Mouse (Mus musculus): ENCODE data around the gene Paqr8.

Paqr8 gene

DNA sequence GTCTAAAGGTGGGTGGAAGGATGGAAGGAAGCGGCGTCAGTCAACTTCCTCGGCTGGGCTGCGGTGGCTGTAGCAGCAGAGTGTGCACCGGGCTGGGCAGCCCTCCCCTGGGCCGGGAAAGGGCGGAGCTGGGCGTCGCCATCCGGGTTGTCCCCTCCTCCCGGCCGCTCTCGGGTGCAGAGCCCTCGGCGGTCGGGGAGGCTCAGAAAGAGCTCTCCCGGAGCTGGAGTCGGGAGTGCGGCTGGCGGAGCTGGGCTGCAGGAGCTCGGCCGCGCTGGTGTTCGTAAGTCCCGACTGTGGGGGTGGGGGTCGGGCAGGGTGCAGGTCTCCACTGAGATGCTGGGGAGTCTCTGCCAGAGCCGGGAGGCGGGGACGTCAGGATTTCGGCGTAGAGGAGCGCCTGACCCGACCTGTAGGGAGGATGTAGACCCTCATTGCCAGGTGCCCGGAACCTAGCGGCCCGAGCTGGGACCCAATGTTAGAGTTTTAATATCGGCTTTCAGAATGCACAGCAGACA is at the start of gene Paqr8:
Gene Paqr8 (plus strand): TSS at position 203 of the 518 bp plus-strand sequence.
- DNase-seq (ENCODE audit: low read depth, low spot score), result peak; percentile 75

- DNase-seq (ENCODE audit: low read depth, low spot score), result no peak
Measured at GRCm38 (mm10) chr1:20856924-20857902, 33.2 kb upstream of the Paqr8 start.

DNA sequence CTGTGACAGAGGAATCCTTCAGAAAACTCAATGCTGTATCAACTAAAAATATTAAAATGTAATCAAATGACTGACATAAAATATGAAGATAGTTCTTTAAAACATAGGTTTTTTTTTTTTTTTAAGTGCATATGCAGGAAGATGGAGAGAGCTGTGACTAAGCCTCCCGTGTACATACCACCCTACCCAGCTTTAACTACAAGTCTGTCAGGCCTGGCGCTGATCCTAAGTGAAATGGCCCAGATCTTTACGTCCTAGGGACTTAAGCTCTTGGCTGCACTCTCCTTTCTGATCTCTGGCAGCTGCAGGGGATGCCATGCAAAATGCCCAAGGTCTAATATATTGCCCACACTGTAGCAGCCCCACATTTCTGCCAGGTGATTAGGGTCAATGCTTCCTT is 29.6 kb upstream of the Paqr8 start:
- no peak for DNase-seq (ENCODE audit: low read depth, low spot score)

GRCm38 (mm10) chr1:20861865-20862264 is 28.5 kb upstream of the Paqr8 start:
- no peak for DNase-seq (ENCODE audit: low read depth, low spot score)

GRCm38 (mm10) chr1:20863452-20864172 is 26.8 kb upstream of the Paqr8 start:
- no peak for DNase-seq (ENCODE audit: low read depth, low spot score)

- DNase-seq (ENCODE audit: low read depth, low spot score), result peak; percentile 97
Measured at GRCm38 (mm10) chr1:20867241-20867902, 23.0 kb upstream of the Paqr8 start.

DNA sequence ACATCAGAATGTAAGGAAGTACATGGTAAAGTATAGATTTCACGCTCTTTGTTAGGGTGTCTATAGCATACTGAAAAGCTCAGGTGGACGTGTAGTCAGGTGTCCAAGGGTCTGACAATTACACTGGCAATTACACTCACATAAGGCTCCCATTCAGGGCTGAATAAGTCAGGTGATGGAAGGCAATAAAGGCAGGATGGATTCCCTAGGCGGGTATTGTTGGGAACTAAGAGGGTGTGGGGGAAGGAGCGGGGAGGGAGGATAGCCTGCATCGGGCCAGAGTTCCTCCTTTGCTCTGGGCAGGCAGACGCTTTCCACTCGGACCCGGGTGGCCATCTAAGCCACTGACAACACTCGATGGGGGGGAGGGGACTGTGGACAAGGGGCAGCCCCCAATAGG is 22.4 kb upstream of the Paqr8 start:
- peak; percentile 45 for DNase-seq (ENCODE audit: low read depth, low spot score)

DNA sequence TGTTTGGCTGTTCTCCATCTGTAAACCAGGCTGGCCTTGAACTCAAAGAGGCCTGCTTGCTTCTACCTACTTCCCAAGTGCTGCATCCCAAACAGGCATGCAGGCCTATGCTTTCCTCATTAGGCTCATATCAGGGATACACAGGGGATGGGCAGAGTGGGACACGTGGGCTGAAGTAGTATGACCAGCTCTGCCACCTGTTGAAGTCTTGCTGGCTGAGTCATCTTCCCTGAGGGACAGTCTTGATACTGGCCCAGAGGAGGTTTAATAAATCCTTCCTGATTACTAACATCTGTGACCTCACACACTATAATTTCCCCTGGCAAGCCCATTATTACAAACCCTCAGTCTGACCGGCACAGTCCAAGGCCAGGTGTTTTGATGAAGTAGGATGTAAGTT is 19.5 kb upstream of the Paqr8 start:
- peak; percentile 9 for DNase-seq (ENCODE audit: low read depth, low spot score)

DNA sequence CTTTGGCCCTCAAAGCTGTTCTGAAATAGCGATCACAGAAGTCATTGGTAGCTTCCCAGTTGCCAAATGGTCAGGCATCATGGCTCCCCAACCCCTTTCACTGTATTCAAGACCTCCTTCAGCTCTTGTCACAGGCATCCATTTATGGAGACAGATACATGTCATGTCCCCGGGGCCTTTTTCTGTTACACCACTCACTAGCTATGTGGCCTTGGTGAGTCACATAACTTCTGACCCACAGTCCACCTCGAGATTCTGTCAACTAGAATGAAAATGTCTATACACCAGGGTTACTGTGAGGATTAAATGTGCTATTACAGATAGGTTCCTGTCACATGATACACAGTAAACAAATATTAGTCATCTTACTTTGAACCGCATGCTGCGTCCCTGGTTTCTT is 17.9 kb upstream of the Paqr8 start:
- DNase-seq (ENCODE audit: low read depth, low spot score), result no peak

GRCm38 (mm10) chr1:20874061-20874460 is 16.3 kb upstream of the Paqr8 start:
- DNase-seq (ENCODE audit: low read depth, low spot score), result no peak

GRCm38 (mm10) chr1:20877355-20877754 is 13.1 kb upstream of the Paqr8 start:
- no peak for DNase-seq (ENCODE audit: low read depth, low spot score)

- no peak for DNase-seq (ENCODE audit: low read depth, low spot score)
Measured at GRCm38 (mm10) chr1:20879361-20879760, 11.0 kb upstream of the Paqr8 start.

- no peak for DNase-seq (ENCODE audit: low read depth, low spot score)
Measured at GRCm38 (mm10) chr1:20883079-20883478, 7.3 kb upstream of the Paqr8 start.

GRCm38 (mm10) chr1:20889677-20890403 is 566 bp upstream of the Paqr8 start:
- no peak for DNase-seq (ENCODE audit: low read depth, low spot score)

- DNase-seq (ENCODE audit: low read depth, low spot score), result peak; percentile 45
Measured at GRCm38 (mm10) chr1:20890941-20891399, 564 bp downstream of the Paqr8 start.

- DNase-seq (ENCODE audit: low read depth, low spot score), result no peak
Measured at GRCm38 (mm10) chr1:20893059-20893458, 2.7 kb downstream of the Paqr8 start.

- no peak for DNase-seq (ENCODE audit: low read depth, low spot score)
Measured at GRCm38 (mm10) chr1:20898391-20898790, 8.0 kb downstream of the Paqr8 start.

GRCm38 (mm10) chr1:20900336-20900735 is 9.9 kb downstream of the Paqr8 start:
- no peak for DNase-seq (ENCODE audit: low read depth, low spot score)

GRCm38 (mm10) chr1:20905501-20906127 is 15.2 kb downstream of the Paqr8 start:
- no peak for DNase-seq (ENCODE audit: low read depth, low spot score)

DNA sequence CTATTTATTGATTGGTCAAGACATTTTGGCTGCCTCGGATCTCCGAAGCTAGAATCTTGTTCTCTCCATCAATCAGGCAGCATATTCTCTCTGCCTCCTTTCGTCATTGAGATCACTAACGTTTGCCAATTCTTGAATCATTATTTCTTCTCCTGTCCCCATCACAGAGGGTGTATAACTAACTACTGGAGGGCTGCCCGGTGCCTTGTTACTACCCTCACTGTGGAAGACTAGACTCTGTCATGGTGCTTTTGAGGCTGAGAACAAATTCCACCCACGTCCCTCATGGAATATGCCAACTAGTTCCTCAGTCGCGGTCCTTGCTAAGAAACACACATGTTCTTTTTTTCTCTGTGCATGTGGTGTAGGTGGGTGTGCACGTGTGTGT is 15.7 kb downstream of the Paqr8 start:
- DNase-seq (ENCODE audit: low read depth, low spot score), result no peak

- DNase-seq (ENCODE audit: low read depth, low spot score), result peak; percentile 79
Measured at GRCm38 (mm10) chr1:20908541-20908940, 18.1 kb downstream of the Paqr8 start.

Measured in ES-CJ7 (cell line).